Comparison of ENCODE assay signal across 15 mouse cellular contexts in genomic region chr7:6183802-6184201, GRCm38 (mm10). TPM values are rescaled to one million over a fixed set of nuclear protein-coding genes. Genes with fewer than 3 reads are reported as not detected.
A peak's percentile ranks its signal among the peaks of the same experiment; 100 is the strongest.
DNase-seq lines count a peak whose midpoint lies in the region; ATAC-seq and TF ChIP-seq lines count a peak whose summit lies in the region.
"Had no signal": no experiment of that assay in that cellular context is flagged by ENCODE, and none has a peak within 500 bp of the region (broad histone marks: within the 10 kb centered on the region; RNA-seq: fewer than 3 reads in every experiment).

No protein-coding gene starts in this region.

- H3K4me3 ChIP-seq in heart, postnatal 0 days (ENCODE audit: low read depth, low read length), result no peak overlapping the region
- H3K4me3 ChIP-seq in midbrain, embryonic 13.5 days (replicated peaks), result no peak overlapping the region
- H3K4me3 ChIP-seq in midbrain, embryonic 11.5 days (ENCODE audit: low read depth, low read length), result no peak overlapping the region
- H3K4me3 ChIP-seq: embryonic facial prominence, embryonic 12.5 days; left cerebral cortex, adult 2 months; liver, embryonic 12.5 days; megakaryocyte, embryonic 14.5 days had no signal

- peaks cover 3% of the 10 kb centered on the region; the same call in 1 of the 2 replicates for H3K4me1 ChIP-seq in heart, postnatal 0 days (ENCODE audit: control insufficient read depth, insufficient read depth)
- no peaks in the 10 kb centered on the region for H3K4me1 ChIP-seq in midbrain, embryonic 13.5 days (replicated peaks)
- no peaks in the 10 kb centered on the region for H3K4me1 ChIP-seq in midbrain, embryonic 11.5 days (ENCODE audit: control insufficient read depth, insufficient read depth, low read length)
- H3K4me1 ChIP-seq: embryonic facial prominence, embryonic 12.5 days had no signal

- no peak for ATAC-seq in heart, postnatal 0 days (ENCODE audit: insufficient read depth, low read depth)
- peak; percentile 22; the same call in 1 of the 2 replicates for ATAC-seq in midbrain, embryonic 13.5 days
- no peak for ATAC-seq in midbrain, embryonic 11.5 days (ENCODE audit: low FRiP score)
- ATAC-seq: forebrain, embryonic 14.5 days; liver, embryonic 12.5 days had no signal

- TF ChIP-seq EP300 in heart, postnatal 0 days (IDR thresholded peaks at IDR 0.05; ENCODE audit: low read depth), result no peak

- H3K36me3 ChIP-seq in heart, postnatal 0 days (replicated peaks; ENCODE audit: control insufficient read depth, insufficient read depth, low read length), result peaks cover 18% of the 10 kb centered on the region
- peaks cover 71% of the 10 kb centered on the region for H3K36me3 ChIP-seq in midbrain, embryonic 13.5 days
- peaks cover 19% of the 10 kb centered on the region for H3K36me3 ChIP-seq in midbrain, embryonic 11.5 days (ENCODE audit: control insufficient read depth, insufficient read depth, low read length)

- H3K4me2 ChIP-seq in heart, postnatal 0 days (ENCODE audit: low read depth, low read length), result no peak overlapping the region
- no peak overlapping the region for H3K4me2 ChIP-seq in midbrain, embryonic 13.5 days (replicated peaks)
- no peak overlapping the region for H3K4me2 ChIP-seq in midbrain, embryonic 11.5 days
- H3K4me2 ChIP-seq: embryonic facial prominence, embryonic 12.5 days; liver, embryonic 12.5 days had no signal

- DNase-seq in heart, postnatal 0 days (ENCODE audit: low spot score), result no peak
- DNase-seq in heart, adult 8-10 months (ENCODE audit: low spot score), result no peak
- no peak for DNase-seq in midbrain, embryonic 11.5 days (ENCODE audit: low spot score, missing footprints)
- peak; percentile 81 for DNase-seq in cerebellum, adult 9-10 months
- peak; percentile 39 to 78 for DNase-seq in kidney, postnatal 25 days
- no peak for DNase-seq in thymus, adult 18-20 months

- no peak overlapping the region for H3K9ac ChIP-seq in heart, postnatal 0 days (replicated peaks; ENCODE audit: low read depth, low read length)
- no peak overlapping the region for H3K9ac ChIP-seq in midbrain, embryonic 13.5 days (replicated peaks)
- H3K9ac ChIP-seq in midbrain, embryonic 11.5 days (ENCODE audit: low read length), result no peak overlapping the region
- H3K9ac ChIP-seq: embryonic facial prominence, embryonic 12.5 days; liver, embryonic 12.5 days had no signal

- H3K9me3 ChIP-seq in heart, postnatal 0 days (replicated peaks; ENCODE audit: control insufficient read depth, low read length), result no peaks in the 10 kb centered on the region
- H3K9me3 ChIP-seq in midbrain, embryonic 13.5 days, result no peaks in the 10 kb centered on the region
- H3K9me3 ChIP-seq in midbrain, embryonic 11.5 days (ENCODE audit: control insufficient read depth, low read length), result no peaks in the 10 kb centered on the region
- H3K9me3 ChIP-seq: embryonic facial prominence, embryonic 12.5 days; liver, embryonic 12.5 days; megakaryocyte, embryonic 14.5 days had no signal

- H3K27me3 ChIP-seq in heart, postnatal 0 days (ENCODE audit: control insufficient read depth, insufficient read depth, low read length), result no peaks in the 10 kb centered on the region
- H3K27me3 ChIP-seq in midbrain, embryonic 13.5 days, result no peaks in the 10 kb centered on the region
- no peaks in the 10 kb centered on the region for H3K27me3 ChIP-seq in midbrain, embryonic 11.5 days (ENCODE audit: control insufficient read depth, insufficient read depth, low read length)
- H3K27me3 ChIP-seq: embryonic facial prominence, embryonic 12.5 days; megakaryocyte, embryonic 14.5 days had no signal

- WGBS in heart, postnatal 0 days, result 77% methylated on average over 19 of the region's 19 CpGs
- WGBS in midbrain, embryonic 13.5 days, result 93% methylated on average over 19 of the region's 19 CpGs
- 91% methylated on average over 19 of the region's 19 CpGs for WGBS in midbrain, embryonic 11.5 days

- H3K27ac ChIP-seq in heart, postnatal 0 days (ENCODE audit: low read depth), result peak overlapping the region; percentile 52; the same call in 1 of the 2 replicates
- no peak overlapping the region for H3K27ac ChIP-seq in midbrain, embryonic 13.5 days
- no peak overlapping the region for H3K27ac ChIP-seq in midbrain, embryonic 11.5 days (ENCODE audit: low read depth, low read length)
- H3K27ac ChIP-seq: embryonic facial prominence, embryonic 12.5 days; left cerebral cortex, adult 2 months; liver, embryonic 12.5 days had no signal

- no peak for TF ChIP-seq CTCF in heart, postnatal 0 days (IDR thresholded peaks at IDR 0.05; ENCODE audit: low read depth)

RNA-seq across cellular contexts. Expression of gene Zfp444, which starts 11.8 kb away (rescaled TPM):
- 24.2 and 58.7 TPM in 2 replicates for total RNA-seq in heart, postnatal 0 days (2014; rRNA removed; ENCODE audit: low replicate concordance)
- polyA plus RNA-seq in heart, postnatal 0 days (2015; fragmentation: Nextera tagmentation; extraction: Ambion mirVana), result 20.7 and 28.0 TPM in 2 replicates
- 10 to 100 TPM in 2 of 4 experiments, 1 to 10 TPM in 2; 7.0 to 10.3 (median 9.9) TPM for total RNA-seq in heart, adult 8-10 months (2022)
- polyA plus RNA-seq in midbrain, embryonic 13.5 days (2015; fragmentation: Nextera tagmentation; extraction: Ambion mirVana), result 84.7 and 95.4 TPM in 2 replicates
- 69.4 and 72.2 TPM in 2 replicates for polyA plus RNA-seq in midbrain, embryonic 11.5 days (2014; fragmentation: Nextera tagmentation; extraction: Ambion mirVana)

RNA-seq across cellular contexts. Expression of gene Galp, which starts 13.1 kb away (rescaled TPM):
- not detected in 2 replicates for total RNA-seq in heart, postnatal 0 days (2014; rRNA removed; ENCODE audit: low replicate concordance)
- polyA plus RNA-seq in heart, postnatal 0 days (2015; fragmentation: Nextera tagmentation; extraction: Ambion mirVana), result not detected in 2 replicates
- not detected for total RNA-seq in heart, adult 8-10 months (2022)
- polyA plus RNA-seq in midbrain, embryonic 13.5 days (2015; fragmentation: Nextera tagmentation; extraction: Ambion mirVana), result not detected in 2 replicates
- polyA plus RNA-seq in midbrain, embryonic 11.5 days (2014; fragmentation: Nextera tagmentation; extraction: Ambion mirVana), result not detected in 2 replicates
- total RNA-seq: granulocyte monocyte progenitor cell, adult 5-6 weeks; left cerebral cortex, adult 2 months had no signal
- polyA plus RNA-seq: embryonic facial prominence, embryonic 12.5 days; forebrain, embryonic 14.5 days; liver, embryonic 12.5 days; stomach, embryonic 14.5 days; urinary bladder, adult 2 months had no signal

RNA-seq across cellular contexts. Expression of gene Zfp787, which starts 28.0 kb away (rescaled TPM):
- 84.1 and 86.2 TPM in 2 replicates for total RNA-seq in heart, postnatal 0 days (2014; rRNA removed; ENCODE audit: low replicate concordance)
- 37.6 and 38.5 TPM in 2 replicates for polyA plus RNA-seq in heart, postnatal 0 days (2015; fragmentation: Nextera tagmentation; extraction: Ambion mirVana)
- total RNA-seq in heart, adult 8-10 months (2022), result 10 to 100 TPM; 24.7 to 29.4 (median 28.0) TPM
- polyA plus RNA-seq in midbrain, embryonic 13.5 days (2015; fragmentation: Nextera tagmentation; extraction: Ambion mirVana), result 22.4 and 27.6 TPM in 2 replicates
- polyA plus RNA-seq in midbrain, embryonic 11.5 days (2014; fragmentation: Nextera tagmentation; extraction: Ambion mirVana), result 13.5 and 14.7 TPM in 2 replicates

RNA-seq across cellular contexts. Expression of gene Zscan5b, which starts 38.3 kb away (rescaled TPM):
- not detected in 2 replicates for total RNA-seq in heart, postnatal 0 days (2014; rRNA removed; ENCODE audit: low replicate concordance)
- not detected in 2 replicates for polyA plus RNA-seq in heart, postnatal 0 days (2015; fragmentation: Nextera tagmentation; extraction: Ambion mirVana)
- not detected for total RNA-seq in heart, adult 8-10 months (2022)
- polyA plus RNA-seq in midbrain, embryonic 13.5 days (2015; fragmentation: Nextera tagmentation; extraction: Ambion mirVana), result not detected in 2 replicates
- not detected in 2 replicates for polyA plus RNA-seq in midbrain, embryonic 11.5 days (2014; fragmentation: Nextera tagmentation; extraction: Ambion mirVana)
- total RNA-seq: granulocyte monocyte progenitor cell, adult 5-6 weeks; left cerebral cortex, adult 2 months had no signal
- polyA plus RNA-seq: embryonic facial prominence, embryonic 12.5 days; forebrain, embryonic 14.5 days; liver, embryonic 12.5 days; stomach, embryonic 14.5 days; urinary bladder, adult 2 months had no signal

Comparison
In these comparisons a context has a peak if more than half of its experiments do, and no peak if none do; other contexts are left out.
1. DNase-seq: peak in cerebellum, adult 9-10 months (single experiment) and kidney, postnatal 25 days (2 of 2); none in heart, postnatal 0 days (single experiment), heart, adult 8-10 months (single experiment), midbrain, embryonic 11.5 days (single experiment) and thymus, adult 18-20 months (0 of 2).